Mouse (Mus musculus): ENCODE measurements around the gene Evc.

Evc gene

DNA sequence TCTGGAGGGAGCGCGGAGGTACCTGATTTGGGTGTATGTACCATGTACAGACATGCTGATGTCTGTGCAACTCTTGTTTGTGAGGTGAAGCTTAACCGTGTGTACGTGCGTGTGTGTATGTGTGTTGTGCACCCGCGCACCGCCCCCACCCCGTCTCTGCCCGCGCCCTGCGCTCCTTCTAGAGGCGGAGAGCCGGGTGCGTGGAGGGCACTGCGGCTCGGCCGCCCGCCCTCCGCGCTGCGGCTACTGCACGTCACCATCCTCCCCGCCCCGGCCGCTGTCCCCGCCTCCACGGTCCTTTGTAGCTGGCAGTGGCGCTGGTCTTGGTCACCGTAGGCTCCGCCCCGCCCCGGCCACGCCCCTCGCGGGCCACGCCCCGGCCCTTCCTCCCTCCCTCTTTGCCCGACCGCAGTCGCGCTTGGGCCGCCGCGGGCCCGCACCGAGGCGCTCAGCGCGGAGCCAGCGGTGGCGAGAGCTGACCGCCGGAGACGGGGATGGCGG is 95.0 kb downstream of the Evc start, which contains the start of gene Crmp1:
TSS of gene Crmp1 (plus strand) at position 290 of the 501 bp plus-strand sequence.
- DNase-seq (ENCODE audit: low spot score), result no peak

DNA sequence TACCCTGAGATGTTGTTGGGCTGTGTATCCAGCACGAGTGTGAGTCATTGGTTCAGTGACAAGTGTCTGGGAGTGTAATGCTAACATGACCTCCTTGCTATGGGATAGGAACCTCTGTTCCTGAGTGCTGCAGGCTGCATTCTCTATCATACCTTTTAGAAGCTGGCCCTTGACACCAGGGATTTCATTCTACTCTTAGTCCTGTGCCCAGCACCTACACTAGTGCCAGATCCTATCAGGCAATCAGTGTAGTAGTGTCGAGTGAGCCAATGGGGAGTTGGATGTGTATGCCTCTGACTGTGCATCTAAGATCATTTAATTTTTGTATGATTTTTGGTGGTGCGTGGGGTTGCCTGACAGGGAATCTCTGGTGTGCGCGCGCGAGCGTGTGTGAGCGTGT is 95.5 kb downstream of the Evc start:
- DNase-seq (ENCODE audit: low spot score), result no peak

- no peak for DNase-seq (ENCODE audit: low spot score)
Measured at GRCm38 (mm10) chr5:37240550-37240949, 96.1 kb downstream of the Evc start.
